Mouse (Mus musculus) myocyte (in vitro differentiated cells): Measurements from ENCODE around the gene Spop. TPM values are rescaled to one million over a fixed set of nuclear protein-coding genes. Genes with fewer than 3 reads are reported as not detected.

Experiments used
- H3K27me3 ChIP-seq: one replicate; pipeline ENCODE4 v1.6.1; 2011; ENCODE audit not compliant: control insufficient read depth, insufficient read depth, insufficient read length
- H3K36me3 ChIP-seq: one replicate; pipeline ENCODE4 v1.6.1; 2011; ENCODE audit not compliant: control insufficient read depth, insufficient read depth
- H3K4me2 ChIP-seq: one replicate; pipeline ENCODE4 v1.6.1; 2011; ENCODE audit warnings: low read depth, control low read depth
- H3K4me3 ChIP-seq: one replicate; pipeline ENCODE4 v1.5.1; 2011; ENCODE audit warnings: mild to moderate bottlenecking, control low read depth, moderate library complexity
- H3K79me2 ChIP-seq: one replicate; pipeline ENCODE4 v1.6.1; 2011; ENCODE audit not compliant: control insufficient read depth, insufficient read depth
- H3ac ChIP-seq: one replicate; pipeline ENCODE4 v1.6.1; 2011; ENCODE audit not compliant: control insufficient read depth, insufficient read length
- CEBPB ChIP-seq: IDR thresholded peaks from 2 replicates; pipeline ENCODE4 v1.6.1; 2011; ENCODE audit warnings: mild to moderate bottlenecking, moderate library complexity; ENCODE audit not compliant: poor library complexity, insufficient read depth, severe bottlenecking
- E2F4 ChIP-seq: IDR thresholded peaks from one replicate; pipeline ENCODE4 v1.6.1; 2011; ENCODE audit warnings: mild to moderate bottlenecking, control low read depth, moderate library complexity; ENCODE audit not compliant: insufficient read depth
- MAX ChIP-seq: IDR thresholded peaks from one replicate; pipeline ENCODE4 v1.6.1; 2011; ENCODE audit warnings: low read depth, mild to moderate bottlenecking, control low read depth
- MYOD1 ChIP-seq, 3 experiments: IDR thresholded peaks; one replicate each; pipeline ENCODE4 v1.6.1; 2011; ENCODE audit warnings: control low read depth in 2 of 3, low read depth in 2 of 3, mild to moderate bottlenecking in 2 of 3, moderate library complexity in 1 of 3; ENCODE audit not compliant: insufficient read length in 2 of 3, control insufficient read depth in 1 of 3
- MYOG ChIP-seq, 3 experiments: IDR thresholded peaks; one replicate each; pipeline ENCODE4 v1.6.1; 2011; ENCODE audit warnings: control low read depth in 2 of 3, low read depth in 2 of 3, mild to moderate bottlenecking in 2 of 3; ENCODE audit not compliant: insufficient read length in 2 of 3, control insufficient read depth in 1 of 3, insufficient read depth in 1 of 3
- POLR2A ChIP-seq: IDR thresholded peaks from one replicate; pipeline ENCODE4 v1.6.1; 2011; ENCODE audit warnings: low read depth, mild to moderate bottlenecking, control low read depth, moderate library complexity; ENCODE audit not compliant: insufficient read length
- POLR2AphosphoS2 ChIP-seq: IDR thresholded peaks from one replicate; pipeline ENCODE4 v1.6.1; 2011; ENCODE audit warnings: low read depth, control low read depth; ENCODE audit not compliant: insufficient read length
- REST ChIP-seq: IDR thresholded peaks from one replicate; pipeline ENCODE4 v1.6.1; 2011; ENCODE audit warnings: mild to moderate bottlenecking, control low read depth, moderate library complexity; ENCODE audit not compliant: insufficient read depth, insufficient read length
- SRF ChIP-seq: IDR thresholded peaks from one replicate; pipeline ENCODE4 v1.6.1; 2011; ENCODE audit warnings: low read depth; ENCODE audit not compliant: control insufficient read depth, insufficient read length
- TCF12 ChIP-seq: IDR thresholded peaks from one replicate; pipeline ENCODE4 v1.6.1; 2011; ENCODE audit warnings: mild to moderate bottlenecking, control low read depth; ENCODE audit not compliant: poor library complexity, insufficient read depth, severe bottlenecking
- TCF3 ChIP-seq: IDR thresholded peaks from one replicate; pipeline ENCODE4 v1.6.1; 2011; ENCODE audit warnings: low read depth, control low read depth; ENCODE audit not compliant: insufficient read length
- USF1 ChIP-seq: IDR thresholded peaks from one replicate; pipeline ENCODE4 v1.6.1; 2011; ENCODE audit warnings: low read depth, mild to moderate bottlenecking, control low read depth, moderate library complexity
- polyA plus RNA-seq: library from polyadenylated mRNA; unstranded; fragments of >200 nt; fragmentation: generic; extraction: Trizol; gene quantifications from one replicate; pipeline ENCODE4 v1.2.1, GENCODE M21; 2012; ENCODE audit warnings: missing spikeins

Spop gene
- polyA plus RNA-seq, 1 experiment, result 54.8 TPM

GRCm38 (mm10) chr11:95378926-95379325, 35.0 kb upstream of the Spop start:
- Histone ChIP-seq H3K36me3 (peaks cover 14% of the 10 kb centered on the region), H3K27me3 (no peaks in the 10 kb centered on the region), H3ac (no peak overlapping the region), H3K4me2 (peak overlapping the region; percentile 56), H3K4me3 (no peak overlapping the region), H3K79me2 (no peaks in the 10 kb centered on the region)
- TF ChIP-seq TCF3 (no peak), TCF12 (no peak), E2F4 (no peak), REST (no peak), SRF (no peak), POLR2A (no peak), CEBPB (no peak), POLR2AphosphoS2 (no peak), USF1 (no peak), MYOG (IDR thresholded peaks at IDR 0.05; ENCODE audit: control insufficient read depth in 1 of 3, insufficient read depth in 1 of 3, insufficient read length in 2 of 3, low read depth in 2 of 3) (no peak), MAX (no peak), MYOD1 (IDR thresholded peaks at IDR 0.05; ENCODE audit: control insufficient read depth in 1 of 3, insufficient read length in 2 of 3, low read depth in 2 of 3) (no peak)

GRCm38 (mm10) chr11:95379552-95379951, 34.3 kb upstream of the Spop start:
- TF ChIP-seq MAX (no peak), POLR2A (no peak), CEBPB (no peak), TCF3 (no peak), REST (no peak), TCF12 (no peak), MYOG (IDR thresholded peaks at IDR 0.05; ENCODE audit: control insufficient read depth in 1 of 3, insufficient read depth in 1 of 3, insufficient read length in 2 of 3, low read depth in 2 of 3) (no peak), E2F4 (no peak), SRF (no peak), USF1 (no peak), MYOD1 (IDR thresholded peaks at IDR 0.05; ENCODE audit: control insufficient read depth in 1 of 3, insufficient read length in 2 of 3, low read depth in 2 of 3) (no peak), POLR2AphosphoS2 (no peak)
- peaks cover 14% of the 10 kb centered on the region for H3K36me3 ChIP-seq

GRCm38 (mm10) chr11:95380711-95381110, 33.2 kb upstream of the Spop start:
- no peak overlapping the region for H3ac ChIP-seq
- H3K27me3 ChIP-seq, result no peaks in the 10 kb centered on the region
- peaks cover 10% of the 10 kb centered on the region for H3K79me2 ChIP-seq
- no peak for TF ChIP-seq REST
- no peak for TF ChIP-seq MYOG (IDR thresholded peaks at IDR 0.05; ENCODE audit: control insufficient read depth in 1 of 3, insufficient read depth in 1 of 3, insufficient read length in 2 of 3, low read depth in 2 of 3)
- no peak for TF ChIP-seq POLR2AphosphoS2
- TF ChIP-seq POLR2A, result no peak
- no peak for TF ChIP-seq TCF12
- no peak for TF ChIP-seq USF1
- no peak for TF ChIP-seq CEBPB
- no peak for TF ChIP-seq MAX
- no peak for TF ChIP-seq MYOD1 (IDR thresholded peaks at IDR 0.05; ENCODE audit: control insufficient read depth in 1 of 3, insufficient read length in 2 of 3, low read depth in 2 of 3)
- TF ChIP-seq SRF, result no peak
- no peak for TF ChIP-seq E2F4
- no peak for TF ChIP-seq TCF3
- H3K4me2 ChIP-seq, result no peak overlapping the region
- no peak overlapping the region for H3K4me3 ChIP-seq
- peaks cover 14% of the 10 kb centered on the region for H3K36me3 ChIP-seq

More at GRCm38 (mm10) chr11:95379552-95379951, 34.3 kb upstream of the Spop start:
- no peak overlapping the region for H3ac ChIP-seq
- H3K4me2 ChIP-seq, result peak overlapping the region; percentile 56
- H3K79me2 ChIP-seq, result no peaks in the 10 kb centered on the region
- H3K4me3 ChIP-seq, result no peak overlapping the region
- H3K27me3 ChIP-seq, result no peaks in the 10 kb centered on the region

GRCm38 (mm10) chr11:95381146-95381545, 32.7 kb upstream of the Spop start:
- Histone ChIP-seq H3K79me2 (peaks cover 14% of the 10 kb centered on the region), H3K4me3 (no peak overlapping the region), H3ac (no peak overlapping the region), H3K4me2 (no peak overlapping the region), H3K27me3 (no peaks in the 10 kb centered on the region), H3K36me3 (peaks cover 14% of the 10 kb centered on the region)
- no peak for TF ChIP-seq MYOG (IDR thresholded peaks at IDR 0.05; ENCODE audit: control insufficient read depth in 1 of 3, insufficient read depth in 1 of 3, insufficient read length in 2 of 3, low read depth in 2 of 3)
- TF ChIP-seq TCF3, result no peak
- TF ChIP-seq REST, result no peak
- TF ChIP-seq POLR2AphosphoS2, result no peak
- no peak for TF ChIP-seq E2F4
- no peak for TF ChIP-seq POLR2A
- no peak for TF ChIP-seq MYOD1 (IDR thresholded peaks at IDR 0.05; ENCODE audit: control insufficient read depth in 1 of 3, insufficient read length in 2 of 3, low read depth in 2 of 3)
- no peak for TF ChIP-seq CEBPB
- TF ChIP-seq SRF, result no peak
- TF ChIP-seq TCF12, result no peak
